Mouse (Mus musculus) layer of hippocampus, postnatal 10 days (tissue): ENCODE data around the gene Calm3. TPM values are rescaled to one million over a fixed set of nuclear protein-coding genes. Genes with fewer than 3 reads are reported as not detected.
"Not testable (repeated sequence)": the region's sequence is repeated elsewhere in the genome, so short reads cannot be mapped to it uniquely, and the experiment has no call there.

ENCODE experiments used
- DNase-seq, 2 experiments: peaks; one replicate each; pipeline ENCODE4 v3.0.0; 2021; ENCODE audit warnings: low spot score in 2 of 2
- long read RNA-seq: library from polyadenylated mRNA; stranded (forward); transcript quantifications from one replicate; pipeline ENCODE4 v2.0.0, GENCODE M21; 2023
- total RNA-seq, 2 experiments: library from RNA; stranded (reverse); gene quantifications; 2 replicates each; pipeline ENCODE4 v1.2.3; 2021

Gene Calm3
- 1,000 to 10,000 TPM; 2,090 to 2,190 TPM for total RNA-seq
- long read RNA-seq, transcript Calm3-201 (6 exons, 2,290 nt) = major isoform, 1,432 of 1,721 reads
- long read RNA-seq, partial matches to known transcripts = 79 of 1,721 reads
- long read RNA-seq, other reads (novel, unspliced or antisense) = 210 of 1,721 reads

DNA sequence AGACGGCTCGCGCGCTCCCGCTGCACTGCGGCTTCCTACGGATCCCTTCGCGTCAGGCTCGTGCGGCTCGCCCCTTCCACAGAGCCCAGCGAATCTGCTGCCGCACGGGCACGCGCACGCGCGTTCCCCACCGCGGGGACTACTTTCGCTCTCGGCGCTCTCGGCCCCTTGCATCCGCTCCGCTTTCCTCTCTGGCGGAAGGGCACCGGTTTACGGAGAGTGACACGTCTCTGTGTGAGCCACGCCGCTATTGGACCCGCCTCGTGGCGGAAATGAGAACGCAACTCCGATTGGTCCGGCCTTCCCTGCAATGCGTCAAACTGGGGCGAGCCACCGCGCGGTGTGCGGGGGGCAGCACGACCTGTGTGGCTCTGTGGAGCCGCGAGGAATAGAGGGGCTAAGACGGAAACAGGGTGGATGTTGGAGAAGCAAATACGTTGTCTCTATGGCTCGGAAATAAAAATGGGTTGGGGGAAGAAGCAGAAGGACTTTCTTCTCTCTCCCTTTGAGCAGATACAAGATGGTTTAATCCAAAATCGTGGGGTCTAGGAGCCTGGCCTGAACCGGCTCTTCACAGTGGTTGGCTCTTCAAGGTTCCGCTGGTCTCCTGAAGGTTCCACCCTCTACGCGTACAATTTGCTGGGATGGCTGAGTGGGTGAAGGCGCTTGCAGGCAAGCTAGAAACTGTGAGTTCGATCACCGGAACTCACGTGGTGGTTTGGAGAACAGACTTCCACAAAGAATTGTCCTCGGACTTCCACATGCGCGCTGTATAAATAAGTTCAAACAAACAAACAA lies at the start of gene Calm3:
TSS of gene Calm3 (minus strand) at position 78 of the 798 bp plus-strand sequence.
- DNase-seq = peak; percentile 100

DNA sequence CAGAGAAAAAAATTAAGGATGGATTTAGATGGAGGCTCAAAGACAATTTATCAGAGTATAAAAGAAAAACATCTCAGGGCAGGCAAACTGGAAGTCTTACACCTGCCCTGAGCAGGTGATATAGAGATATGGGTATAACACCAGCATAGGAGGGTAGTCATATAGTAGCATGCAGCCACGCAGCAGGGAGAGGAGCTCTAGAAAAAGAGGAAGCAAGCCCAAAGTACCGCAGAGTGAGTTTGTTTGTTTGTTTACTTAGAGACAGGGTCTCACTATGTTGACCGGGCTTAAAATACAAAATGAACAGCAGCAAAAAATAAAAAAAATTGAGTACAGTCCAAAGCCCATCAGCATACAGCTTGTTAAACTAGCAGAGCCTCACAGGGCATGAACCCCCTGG lies 47.2 kb upstream of the Calm3 start:
- no peak for DNase-seq

- no peak for DNase-seq
Measured at GRCm38 (mm10) chr7:16968414-16968813, 44.5 kb upstream of the Calm3 start.

DNA sequence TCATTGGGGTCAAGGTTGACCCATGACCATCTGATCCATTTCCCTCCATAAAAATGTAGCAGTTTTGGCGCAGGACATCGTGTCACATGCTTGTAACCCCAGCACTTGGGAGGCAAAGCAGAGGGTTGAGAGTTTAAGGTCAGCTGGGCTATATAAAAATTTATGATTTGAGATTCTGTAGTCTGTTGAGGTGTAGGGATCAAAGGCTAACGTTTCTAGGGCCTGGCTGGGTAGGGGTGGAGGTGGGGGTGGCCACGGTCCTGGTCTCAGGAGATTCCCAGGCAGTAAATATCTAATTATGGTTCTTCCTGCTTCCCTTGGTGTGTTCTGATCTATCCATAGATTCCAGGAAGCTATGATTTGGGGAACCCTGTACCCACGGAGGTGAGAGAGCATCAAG lies 37.8 kb upstream of the Calm3 start:
- no peak for DNase-seq

GRCm38 (mm10) chr7:16959539-16960187 lies 35.7 kb upstream of the Calm3 start, which contains the start of gene Pnmal1:
TSS of gene Pnmal1 (plus strand) at chr7:16959679.
- DNase-seq = peak; percentile 84 to 88

DNA sequence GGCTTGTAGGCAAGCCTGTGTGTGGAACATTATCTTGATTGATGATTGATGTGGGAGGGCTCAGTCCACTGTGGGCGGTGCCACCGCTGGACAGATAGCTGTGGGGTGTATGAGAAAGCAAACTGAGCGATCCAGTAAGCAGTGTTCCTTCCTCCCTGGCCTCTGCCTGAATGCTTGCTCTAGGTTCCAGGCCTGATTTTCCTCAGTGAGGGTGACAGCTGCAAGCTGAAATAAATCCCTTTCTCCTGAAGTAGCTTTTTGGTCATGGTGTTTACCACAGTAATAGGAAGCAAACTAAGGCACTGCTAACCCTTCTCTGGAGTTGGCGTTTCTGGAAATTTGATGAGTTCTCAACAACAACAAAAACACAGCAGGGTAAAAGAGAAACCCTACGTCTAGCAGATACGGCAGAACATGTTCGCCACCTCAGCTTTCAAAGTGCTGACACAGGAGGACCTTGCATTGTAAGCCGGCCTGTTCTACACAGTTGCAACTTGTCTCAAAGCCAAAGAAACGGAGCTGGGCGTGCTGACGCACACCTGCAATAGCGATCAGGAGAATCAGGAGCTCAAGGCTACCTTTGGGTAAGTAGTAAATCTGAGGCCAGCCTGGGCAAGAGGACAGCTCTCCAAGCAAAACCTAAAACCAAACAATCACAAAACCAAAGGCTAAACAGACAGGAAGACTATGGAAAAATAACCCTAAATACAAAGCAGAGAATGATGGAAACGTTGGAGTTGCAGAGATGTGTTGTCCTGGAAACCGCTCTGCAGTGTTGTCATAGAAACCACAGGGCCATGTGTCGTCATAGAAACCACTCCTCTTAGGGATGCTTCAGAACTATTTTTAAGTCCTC lies 32.7 kb upstream of the Calm3 start:
- peak; percentile 25 to 36 for DNase-seq

GRCm38 (mm10) chr7:16955712-16956111 lies 31.8 kb upstream of the Calm3 start:
- no peak for DNase-seq

DNA sequence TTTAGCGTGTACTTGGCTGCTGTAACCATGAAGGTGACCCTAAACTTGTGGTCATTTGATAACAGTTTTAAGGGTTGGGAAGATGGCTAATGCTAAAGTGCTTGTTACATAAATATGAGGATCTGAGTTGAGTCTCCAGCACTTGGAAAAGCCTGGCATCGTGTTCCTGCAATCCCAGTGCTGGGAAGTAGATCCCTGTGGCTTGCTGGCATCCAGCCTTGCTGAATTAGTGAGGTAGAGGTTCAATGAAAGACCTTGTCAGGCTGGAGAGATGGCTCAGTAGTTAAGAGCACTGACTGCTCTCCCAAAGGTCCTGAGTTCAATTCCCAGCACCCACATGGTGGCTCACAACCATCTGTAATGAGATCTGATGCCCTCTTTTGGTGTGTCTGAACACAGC lies 29.9 kb upstream of the Calm3 start:
- not testable (repeated sequence) for DNase-seq

- peak; percentile 90 to 91 for DNase-seq
Measured at GRCm38 (mm10) chr7:16950861-16951635, 27.1 kb upstream of the Calm3 start.

GRCm38 (mm10) chr7:16949908-16950841 lies 26.3 kb upstream of the Calm3 start:
- DNase-seq = peak; percentile 87 to 91

GRCm38 (mm10) chr7:16948923-16949458 lies 25.1 kb upstream of the Calm3 start:
- no peak for DNase-seq

- DNase-seq = no peak
Measured at GRCm38 (mm10) chr7:16947959-16948361, 24.0 kb upstream of the Calm3 start.

GRCm38 (mm10) chr7:16947349-16947895 lies 23.5 kb upstream of the Calm3 start:
- no peak for DNase-seq

GRCm38 (mm10) chr7:16946441-16947348 lies 22.8 kb upstream of the Calm3 start:
- no peak for DNase-seq

- DNase-seq = peak in 1 of 2 experiments; percentile 58
Measured at GRCm38 (mm10) chr7:16945419-16945818, 21.5 kb upstream of the Calm3 start.

DNA sequence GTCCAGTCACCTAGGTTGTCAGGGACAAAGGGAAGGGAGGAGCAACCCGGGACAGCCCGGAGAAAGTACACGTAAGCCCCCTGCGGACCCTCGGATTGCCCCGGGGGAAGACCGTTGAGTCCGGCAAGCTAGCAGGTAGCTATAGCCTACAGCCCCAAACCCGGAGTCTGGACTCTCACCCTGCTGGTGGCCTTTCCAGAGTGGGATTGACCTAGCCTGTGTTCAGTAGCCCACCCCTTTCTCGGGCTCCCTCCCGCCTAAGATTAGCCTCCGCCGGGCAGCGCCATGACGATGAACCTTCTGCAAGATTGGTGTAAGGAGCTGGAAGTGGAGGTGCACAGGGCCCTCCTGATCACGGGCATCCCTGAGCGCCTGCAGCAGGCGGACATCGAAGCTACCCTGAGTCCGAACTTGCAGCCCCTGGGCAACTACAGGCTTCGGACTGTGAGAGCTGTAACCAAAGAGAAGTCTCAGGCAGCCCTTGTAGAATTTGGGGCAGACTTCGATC lies 20.9 kb upstream of the Calm3 start:
- peak in 1 of 2 experiments; percentile 57 for DNase-seq

- peak; percentile 89 to 93 for DNase-seq
Measured at GRCm38 (mm10) chr7:16944061-16944807, 20.3 kb upstream of the Calm3 start, which contains the start of gene Pnmal2. TSS of gene Pnmal2 (plus strand) at chr7:16944682.
